Mouse (Mus musculus): ENCODE results near the gene Frmpd4.

Frmpd4 gene

GRCm38 (mm10) chrX:167597639-167598217 lies 979.3 kb downstream of the Frmpd4 start:
- no peak for DNase-seq (ENCODE audit: low read depth, low spot score)

GRCm38 (mm10) chrX:167552827-167553226 lies 1024.2 kb downstream of the Frmpd4 start:
- DNase-seq (ENCODE audit: low read depth, low spot score): no peak

GRCm38 (mm10) chrX:167523151-167523550 lies 1053.9 kb downstream of the Frmpd4 start:
- DNase-seq (ENCODE audit: low read depth, low spot score): no peak

- DNase-seq (ENCODE audit: low read depth, low spot score): no peak
These were observed 1054.5 kb downstream of the Frmpd4 start for GRCm38 (mm10) chrX:167522528-167522927.

- DNase-seq (ENCODE audit: low read depth, low spot score): no peak
These were observed 1058.6 kb downstream of the Frmpd4 start for GRCm38 (mm10) chrX:167518440-167518839.

GRCm38 (mm10) chrX:167497780-167498179 lies 1079.3 kb downstream of the Frmpd4 start:
- DNase-seq (ENCODE audit: low read depth, low spot score): peak; percentile 58

- no peak for DNase-seq (ENCODE audit: low read depth, low spot score)
These were observed 1084.8 kb downstream of the Frmpd4 start for GRCm38 (mm10) chrX:167492265-167492664.

GRCm38 (mm10) chrX:167491589-167492207 lies 1085.3 kb downstream of the Frmpd4 start:
- no peak for DNase-seq (ENCODE audit: low read depth, low spot score)

GRCm38 (mm10) chrX:167483409-167484177 lies 1093.4 kb downstream of the Frmpd4 start:
- peak; percentile 8 for DNase-seq (ENCODE audit: low read depth, low spot score)

- DNase-seq (ENCODE audit: low read depth, low spot score): no peak
These were observed 1099.4 kb downstream of the Frmpd4 start for GRCm38 (mm10) chrX:167477636-167478035.

- peak; percentile 1 for DNase-seq (ENCODE audit: low read depth, low spot score)
These were observed 1142.1 kb downstream of the Frmpd4 start for GRCm38 (mm10) chrX:167434883-167435282.

GRCm38 (mm10) chrX:167433950-167434349 lies 1143.1 kb downstream of the Frmpd4 start:
- no peak for DNase-seq (ENCODE audit: low read depth, low spot score)

Data from A20 (cell line).